Comparison of ENCODE assay signal across 19 mouse cellular contexts in genomic region chr8:7489948-7490347, GRCm38 (mm10).
DNase-seq lines count a peak whose midpoint lies in the region; ATAC-seq lines count a peak whose summit lies in the region.
"Had no signal": no experiment of that assay in that cellular context is flagged by ENCODE, and none has a peak within 500 bp of the region (broad histone marks: within the 10 kb centered on the region; RNA-seq: fewer than 3 reads in every experiment).

No protein-coding gene starts in this region.

- ATAC-seq in heart, embryonic 12.5 days (ENCODE audit: insufficient number of reproducible peaks, low FRiP score): peak; percentile 55
- 0 out of 2 replicates have a peak, but pooled peaks have one; percentile 63 for ATAC-seq in heart, embryonic 16.5 days (replicated peaks; ENCODE audit: extremely low read depth, insufficient read depth, low FRiP score)
- ATAC-seq: activated CD4-positive, CD25-positive, alpha-beta regulatory T cell, adult 4 months; CD4-positive, CD25-positive, alpha-beta regulatory T cell, adult 4 months; Patski had no signal

- H3K4me3 ChIP-seq in heart, embryonic 12.5 days: no peak overlapping the region
- no peak overlapping the region for H3K4me3 ChIP-seq in heart, embryonic 16.5 days (ENCODE audit: low read length)

- no peak for DNase-seq in heart, postnatal 4 days
- DNase-seq in heart, adult 8-10 months (ENCODE audit: low spot score): no peak
- DNase-seq: adrenal gland, adult 2 months; adrenal gland, adult 8-10 months; adrenal gland, postnatal 10 days; adrenal gland, postnatal 14 days; adrenal gland, postnatal 25 days; adrenal gland, postnatal 36 days; B cell, adult 2 months; cerebellum, adult 11 months; cerebellum, adult 11-12 months; cerebellum, adult 18-20 months had no signal

- WGBS in heart, embryonic 12.5 days: 16% methylated on average over 1 of the region's 1 CpGs
- 21% methylated on average over 1 of the region's 1 CpGs for WGBS in heart, embryonic 16.5 days

- H3K4me1 ChIP-seq in heart, embryonic 12.5 days (replicated peaks): 0 out of 2 replicates have a peak, but pooled peaks cover 4% of the 10 kb centered on the region
- no peaks in the 10 kb centered on the region for H3K4me1 ChIP-seq in heart, embryonic 16.5 days (ENCODE audit: control insufficient read depth, insufficient read depth, low read length)

- H3K27ac ChIP-seq in heart, embryonic 12.5 days (ENCODE audit: poor library complexity, severe bottlenecking): no peak overlapping the region
- H3K27ac ChIP-seq in heart, embryonic 16.5 days (ENCODE audit: low read length): no peak overlapping the region

- H3K9me3 ChIP-seq in heart, embryonic 12.5 days (replicated peaks): no peaks in the 10 kb centered on the region
- no peaks in the 10 kb centered on the region for H3K9me3 ChIP-seq in heart, embryonic 16.5 days (replicated peaks; ENCODE audit: control insufficient read depth, low read length)
- H3K9me3 ChIP-seq: G1E had no signal

- no peaks in the 10 kb centered on the region for H3K36me3 ChIP-seq in heart, embryonic 12.5 days
- H3K36me3 ChIP-seq in heart, embryonic 16.5 days (ENCODE audit: control insufficient read depth, insufficient read depth): no peaks in the 10 kb centered on the region
- H3K36me3 ChIP-seq: G1E had no signal

- no peaks in the 10 kb centered on the region for H3K27me3 ChIP-seq in heart, embryonic 12.5 days (replicated peaks)
- H3K27me3 ChIP-seq in heart, embryonic 16.5 days (ENCODE audit: control insufficient read depth, insufficient read depth, low read length): no peaks in the 10 kb centered on the region
- H3K27me3 ChIP-seq: CH12.LX had no signal

- no peak overlapping the region for H3K9ac ChIP-seq in heart, embryonic 12.5 days
- H3K9ac ChIP-seq in heart, embryonic 16.5 days (ENCODE audit: low read length): no peak overlapping the region

- no peak overlapping the region for H3K4me2 ChIP-seq in heart, embryonic 12.5 days
- H3K4me2 ChIP-seq in heart, embryonic 16.5 days (ENCODE audit: low read depth, low read length): no peak overlapping the region
